16 mouse cellular contexts compared by ENCODE assay signal in the genomic region with DNA sequence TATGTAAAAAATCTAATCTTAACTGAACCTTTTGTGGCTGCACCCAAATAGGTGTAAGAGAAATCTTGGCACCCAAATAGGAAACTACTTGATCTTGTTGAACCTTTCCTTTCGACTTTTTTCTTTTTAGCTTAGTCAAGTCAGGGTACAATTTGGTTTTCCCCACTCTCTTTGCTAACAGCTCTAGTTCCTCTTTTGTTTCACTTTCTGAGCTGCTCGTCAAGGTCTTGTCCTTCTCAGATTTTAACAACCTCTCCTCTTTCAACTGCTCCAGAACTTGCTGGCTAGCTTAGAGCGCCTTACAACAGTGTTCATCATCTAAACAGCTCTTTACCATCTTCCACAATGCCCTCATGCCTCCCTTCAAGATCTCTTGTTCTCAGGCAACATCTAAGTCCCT.
"Had no signal": no experiment of that assay in that cellular context is flagged by ENCODE, and none has a peak within 500 bp of the region (broad histone marks: within the 10 kb centered on the region; RNA-seq: fewer than 3 reads in every experiment).

No protein-coding gene starts in this region.

- ATAC-seq: midbrain, embryonic 16.5 days had no signal

- DNase-seq: lung, adult 18-20 months; lung, embryonic 14.5 days; lung, postnatal 10 days; lung, postnatal 4 days; midbrain, embryonic 14.5 days; retina, postnatal 1 day; right cerebral cortex, adult 18-20 months; thymus, adult 18-20 months; thymus, postnatal 14 days; thymus, postnatal 36 days had no signal

- H3K9ac ChIP-seq: lung, embryonic 14.5 days; midbrain, embryonic 12.5 days; neural tube, embryonic 13.5 days; neural tube, embryonic 15.5 days had no signal

- H3K4me2 ChIP-seq: lung, embryonic 14.5 days; midbrain, embryonic 12.5 days; neural tube, embryonic 13.5 days; neural tube, embryonic 15.5 days had no signal

- H3K27ac ChIP-seq: midbrain, embryonic 10.5 days; midbrain, embryonic 12.5 days; neural tube, embryonic 13.5 days; neural tube, embryonic 15.5 days had no signal

- H3K4me3 ChIP-seq: midbrain, embryonic 10.5 days; midbrain, embryonic 12.5 days; myocyte; neural tube, embryonic 13.5 days; neural tube, embryonic 15.5 days had no signal

- H3K27me3 ChIP-seq: midbrain, embryonic 12.5 days; neural tube, embryonic 13.5 days; neural tube, embryonic 15.5 days had no signal

- H3K4me1 ChIP-seq: midbrain, embryonic 10.5 days; midbrain, embryonic 12.5 days; neural tube, embryonic 13.5 days; neural tube, embryonic 15.5 days had no signal
